Mouse (Mus musculus) kidney, adult 18-20 months (tissue): Measurements from ENCODE around the gene Plppr1.
"Not testable (repeated sequence)": the region's sequence is repeated elsewhere in the genome, so short reads cannot be mapped to it uniquely, and the experiment has no call there.

Experiments used
- DNase-seq: peaks from one replicate; pipeline ENCODE4 v3.0.0; 2021

Gene Plppr1

DNA sequence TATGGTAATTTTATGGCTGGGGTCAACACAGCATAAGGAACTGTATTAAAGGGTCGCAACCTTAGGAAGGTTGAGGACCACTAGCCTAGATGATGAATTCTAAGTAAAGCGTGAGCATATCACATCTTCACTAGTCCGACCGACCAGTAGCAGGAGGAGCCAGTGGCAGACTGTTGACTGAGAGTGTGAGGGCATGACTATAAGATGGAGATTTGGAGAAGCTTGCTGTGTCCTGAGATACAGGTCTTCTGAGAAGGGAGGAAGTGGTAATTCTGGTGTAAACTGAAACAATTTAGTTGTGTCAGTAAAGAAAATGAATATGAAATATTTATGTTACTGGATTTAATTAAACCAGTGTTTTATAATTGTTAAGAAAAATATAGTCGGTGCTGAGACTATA, 180.4 kb downstream of the Plppr1 start:
- DNase-seq = no peak

DNA sequence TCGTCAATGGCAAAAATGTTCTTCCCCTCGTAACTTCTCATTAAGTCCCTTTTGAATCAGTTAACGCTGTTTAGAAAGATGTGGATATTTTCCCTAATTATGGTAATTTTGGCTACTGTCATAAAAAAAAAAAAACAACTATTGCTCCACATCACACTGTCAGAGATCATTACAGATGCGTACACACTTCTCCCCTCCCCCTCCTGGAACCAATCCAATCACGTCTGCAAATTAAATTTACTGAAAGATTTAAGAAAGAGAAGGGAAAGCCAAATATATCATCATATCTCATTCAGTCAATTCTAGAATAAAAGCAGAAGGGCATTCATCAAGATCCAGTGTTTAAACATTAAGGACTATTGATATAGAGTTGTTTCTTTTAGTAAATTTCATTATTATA, 185.7 kb downstream of the Plppr1 start:
- DNase-seq = no peak

- no peak for DNase-seq
Observed at GRCm38 (mm10) chr4:49245274-49245673, 186.2 kb downstream of the Plppr1 start.

GRCm38 (mm10) chr4:49251262-49251661, 192.2 kb downstream of the Plppr1 start:
- no peak for DNase-seq

- no peak for DNase-seq
Observed at GRCm38 (mm10) chr4:49252169-49252568, 193.1 kb downstream of the Plppr1 start.

- no peak for DNase-seq
Observed at GRCm38 (mm10) chr4:49278515-49278914, 219.4 kb downstream of the Plppr1 start.

- DNase-seq = no peak
Observed at GRCm38 (mm10) chr4:49284692-49285291, 225.7 kb downstream of the Plppr1 start.

DNA sequence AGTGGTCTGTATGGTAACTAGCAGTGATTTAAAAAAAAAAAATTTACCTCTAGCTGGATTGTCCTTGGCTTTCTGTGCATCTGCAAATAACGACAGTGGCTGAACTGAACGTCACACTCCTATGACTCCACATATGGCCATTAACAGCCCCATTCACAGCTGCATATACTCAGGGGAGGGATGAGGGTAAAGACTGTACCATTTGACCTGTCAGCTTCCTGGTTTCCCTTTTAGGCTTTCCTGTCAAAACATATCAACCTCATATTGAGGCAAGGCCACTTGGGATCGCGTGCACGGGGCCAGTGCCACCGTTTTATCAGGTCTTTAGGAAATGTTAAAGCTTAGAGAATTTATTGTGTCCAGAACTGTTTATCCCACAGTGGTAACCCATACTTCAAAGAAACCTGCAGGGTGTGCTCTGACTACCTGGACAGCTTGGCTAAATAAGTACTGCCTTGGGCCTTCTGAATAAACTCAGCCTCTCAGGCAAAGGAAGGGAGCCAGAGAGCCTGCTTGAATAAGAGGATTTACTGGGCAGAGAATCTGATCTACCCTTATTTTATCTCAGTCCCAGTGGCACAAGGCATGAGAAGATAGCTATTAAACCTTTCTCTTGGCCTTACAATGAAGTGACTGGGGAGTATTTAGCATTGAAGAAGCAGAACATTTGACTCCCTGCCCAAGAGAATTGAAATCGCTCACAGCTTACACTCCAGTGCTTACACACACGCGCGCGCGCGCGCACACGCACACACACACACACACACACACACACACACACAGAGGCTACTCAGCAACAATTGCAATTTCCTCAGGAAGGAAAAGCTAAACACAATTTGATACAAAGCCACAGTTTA, 226.5 kb downstream of the Plppr1 start:
- no peak for DNase-seq

DNA sequence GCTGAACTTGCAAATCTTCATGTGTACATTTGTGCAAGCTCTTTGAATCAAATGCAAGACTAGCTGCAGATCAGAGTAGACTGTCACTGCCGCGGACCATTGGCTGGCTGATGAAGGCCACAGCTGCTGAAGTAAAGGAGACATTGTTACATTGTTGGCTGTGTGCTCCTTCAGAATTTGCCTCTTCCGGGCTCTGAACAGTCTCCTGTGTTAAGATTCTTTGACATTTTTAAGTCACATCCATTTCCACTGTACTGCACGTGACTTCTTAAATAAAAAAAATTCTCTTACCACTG, 227.1 kb downstream of the Plppr1 start:
- DNase-seq = no peak

GRCm38 (mm10) chr4:49296434-49296833, 237.4 kb downstream of the Plppr1 start:
- DNase-seq = no peak

DNA sequence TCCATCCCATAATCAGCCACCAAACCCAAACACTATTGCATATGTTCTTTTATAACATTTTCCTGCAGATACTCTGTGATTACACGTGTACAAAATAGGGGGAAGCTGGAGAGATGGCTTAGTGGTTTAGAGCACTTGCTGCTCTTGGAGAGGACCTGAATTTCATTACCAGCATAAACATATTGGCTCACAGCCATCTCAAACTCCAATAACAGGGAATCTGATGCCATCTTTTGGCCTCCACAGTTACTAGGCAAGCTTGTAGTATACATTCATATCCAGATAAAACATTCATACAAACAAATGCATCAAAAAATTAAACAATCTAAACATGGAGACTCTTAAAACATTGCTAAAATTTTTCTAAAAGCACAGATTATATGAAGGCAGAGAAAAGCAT, 240.5 kb downstream of the Plppr1 start:
- no peak for DNase-seq

DNA sequence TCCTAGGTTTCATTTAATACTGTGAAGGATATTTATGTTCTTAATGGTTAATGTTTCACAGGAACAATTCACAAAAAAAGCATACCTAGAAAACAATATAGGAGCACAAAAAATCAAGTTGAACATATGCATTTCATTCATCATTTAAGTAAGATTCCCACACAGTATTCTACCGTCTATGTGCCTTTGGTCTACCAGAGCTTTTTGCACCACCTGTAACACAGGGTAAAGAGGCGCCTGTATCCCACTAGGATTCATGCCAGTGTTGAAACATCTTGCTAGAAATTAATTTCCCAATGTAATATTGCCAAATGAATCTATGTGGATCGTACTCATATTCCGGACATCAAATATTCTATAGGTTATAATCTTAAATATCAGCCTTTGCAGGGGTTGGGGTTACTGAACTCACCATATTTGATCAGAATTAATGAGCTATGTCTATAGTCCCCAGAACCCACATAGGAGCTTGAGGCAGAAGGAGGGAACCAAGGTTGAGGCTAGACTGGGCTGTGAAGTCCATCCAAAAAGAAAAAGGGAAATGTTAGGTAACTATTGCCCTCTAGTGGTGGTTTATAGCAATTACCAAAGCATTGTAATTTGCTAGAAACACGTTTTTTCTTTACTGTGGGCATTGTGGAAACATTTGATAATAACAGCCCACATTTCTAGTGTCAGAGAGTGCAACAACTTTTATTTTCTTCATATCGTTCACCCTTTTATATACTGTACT, 263.0 kb downstream of the Plppr1 start:
- DNase-seq = no peak

- not testable (repeated sequence) for DNase-seq
Observed at GRCm38 (mm10) chr4:49337949-49338348, 278.9 kb downstream of the Plppr1 start.

GRCm38 (mm10) chr4:49340091-49340490, 281.0 kb downstream of the Plppr1 start:
- DNase-seq = not testable (repeated sequence)

- DNase-seq = not testable (repeated sequence)
Observed at GRCm38 (mm10) chr4:49348001-49348400, 288.9 kb downstream of the Plppr1 start.

GRCm38 (mm10) chr4:49348677-49349076, 289.6 kb downstream of the Plppr1 start:
- DNase-seq = no peak

DNA sequence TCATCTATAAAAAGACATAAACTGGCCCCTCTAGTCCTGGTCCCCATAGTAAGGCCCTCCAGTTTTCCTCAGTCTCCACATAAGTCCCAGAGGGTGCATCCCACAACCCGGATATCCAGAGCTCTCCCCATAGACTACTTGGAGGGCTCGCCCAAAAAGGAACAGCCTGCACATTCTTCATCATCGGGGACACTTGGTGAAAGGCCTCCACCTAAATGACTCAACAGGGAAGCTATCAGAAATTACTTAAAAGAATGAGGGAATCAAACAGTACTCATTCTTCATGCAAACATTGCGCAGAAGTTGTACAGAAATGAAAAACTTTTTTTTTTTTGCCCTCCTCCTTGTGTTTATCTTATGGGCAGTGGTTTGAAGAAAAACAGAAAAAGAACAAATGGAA, 291.4 kb downstream of the Plppr1 start:
- no peak for DNase-seq

- no peak for DNase-seq
Observed at GRCm38 (mm10) chr4:49357097-49357496, 298.0 kb downstream of the Plppr1 start.

DNA sequence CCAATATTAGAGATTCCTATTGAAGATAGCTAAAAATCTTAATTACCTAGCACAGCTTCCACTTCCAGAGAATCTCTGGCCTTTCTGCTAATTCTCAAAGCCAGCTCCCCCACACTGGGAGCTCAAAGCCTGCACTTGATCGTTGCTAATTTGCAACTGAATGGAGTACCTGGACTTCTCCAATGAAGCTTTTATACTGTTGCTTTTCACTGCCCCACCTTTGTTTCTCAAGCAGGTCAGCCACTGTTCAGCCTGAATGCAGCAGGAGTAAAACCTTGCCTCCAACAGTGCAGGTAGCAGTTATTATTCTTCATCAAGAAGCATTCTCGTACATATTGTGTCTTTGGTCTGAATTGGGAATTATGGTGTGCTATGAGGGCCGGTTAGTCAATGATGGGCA, 309.0 kb downstream of the Plppr1 start:
- not testable (repeated sequence) for DNase-seq

- not testable (repeated sequence) for DNase-seq
Observed at GRCm38 (mm10) chr4:49383576-49384318, 324.7 kb downstream of the Plppr1 start.

- DNase-seq = no peak
Observed at GRCm38 (mm10) chr4:49386873-49387272, 327.8 kb downstream of the Plppr1 start.
